Mouse (Mus musculus) adrenal gland (tissue): ENCODE results near the gene Uqcr11.

ENCODE experiments used
- intact Hi-C: fragments of 180-260 bp; cut with DNase I; formaldehyde crosslinking; loops from one replicate; pipeline ENCODE4 v1.15.1; 2025
- long read RNA-seq, 2 experiments: library from polyadenylated mRNA; unstranded; transcript quantifications; one replicate each; pipeline ENCODE4 v2.0.0; 2020; ENCODE audit warnings: borderline replicate concordance in 1 of 2; ENCODE audit not compliant: insufficient replicate concordance in 1 of 2

Gene Uqcr11
- long read RNA-seq, experiment 1, transcript Uqcr11-201 (3 exons, 445 nt): major isoform, 271 of 276 reads
- long read RNA-seq, experiment 1, partial matches to known transcripts: 2 of 276 reads
- long read RNA-seq, experiment 1, other reads (novel, unspliced or antisense): 1 of 276 reads
- long read RNA-seq, experiment 2, transcript Uqcr11-203 (3 exons, 605 nt): minor isoform, 5 of 246 reads
- long read RNA-seq, experiment 2, transcript Uqcr11-201 (3 exons, 445 nt): major isoform, 241 of 246 reads
- long read RNA-seq, experiment 2, partial matches to known transcripts: 0 of 246 reads
- long read RNA-seq, experiment 2, other reads (novel, unspliced or antisense): 0 of 246 reads

DNA sequence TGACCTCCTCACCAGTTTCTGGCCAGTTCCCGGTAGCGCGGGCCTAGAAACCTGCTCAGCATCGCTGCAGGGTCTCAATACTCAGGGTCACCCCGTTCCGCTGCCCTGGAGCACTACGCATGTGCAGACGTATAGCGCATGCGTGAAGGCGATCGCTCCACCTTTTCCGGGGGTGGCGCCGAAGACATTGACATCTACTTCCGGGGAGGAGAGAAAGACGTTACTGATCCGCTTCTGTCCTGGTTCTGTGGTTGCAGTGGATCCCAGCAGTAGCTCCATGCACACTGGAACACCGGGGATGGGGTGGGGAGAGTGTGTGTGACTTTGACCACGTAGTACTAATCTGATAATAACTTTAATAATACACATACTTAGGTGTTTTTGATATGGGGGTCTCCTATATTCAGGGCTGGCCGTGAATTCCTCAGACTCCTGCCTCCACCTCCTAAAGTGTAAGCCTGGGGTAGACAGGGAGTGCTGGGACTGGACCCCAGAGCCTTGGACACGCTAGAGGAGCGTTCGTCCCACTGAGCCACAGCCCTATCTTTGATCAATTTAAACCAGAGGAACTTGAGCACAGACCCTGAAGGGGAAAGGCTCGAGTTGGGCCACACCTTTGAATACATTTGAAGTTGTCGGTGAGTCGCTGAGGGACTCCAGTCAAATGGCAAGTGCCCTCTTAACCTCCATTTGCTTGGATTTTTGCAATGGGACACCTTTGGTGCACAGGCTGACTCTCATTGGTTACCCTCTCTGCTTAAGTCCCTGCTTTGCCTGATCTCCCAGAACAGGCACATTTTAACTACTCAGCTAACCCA lies at the start of gene Uqcr11:
Gene Uqcr11, minus strand, starts transcription at position 147 of the 818 bp plus-strand sequence.
- intact Hi-C loops: no loop called here

DNA sequence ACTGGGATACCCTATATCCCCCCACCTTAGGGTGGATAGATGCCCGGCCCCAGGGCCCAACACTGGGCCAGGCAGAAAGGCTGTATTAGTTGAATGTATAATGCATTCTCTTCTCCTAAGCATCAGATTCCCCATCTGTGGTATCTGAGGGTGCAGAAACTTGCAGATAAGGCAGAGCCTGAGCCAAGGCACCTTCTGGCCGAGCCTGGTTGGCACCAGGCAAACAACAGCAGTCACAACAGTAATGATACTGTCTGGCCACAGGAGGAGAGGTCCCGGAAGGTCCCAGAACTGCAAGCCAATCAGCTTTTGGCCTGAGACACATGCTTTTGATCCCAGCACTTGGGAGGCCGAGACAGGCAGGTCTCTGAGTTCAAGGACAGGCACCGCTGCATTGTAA lies 49.1 kb upstream of the Uqcr11 start:
- intact Hi-C loops: loop anchor here (10.0 kb wide), 1 partner anchor 239 kb away; no protein-coding TSS in a partner anchor

DNA sequence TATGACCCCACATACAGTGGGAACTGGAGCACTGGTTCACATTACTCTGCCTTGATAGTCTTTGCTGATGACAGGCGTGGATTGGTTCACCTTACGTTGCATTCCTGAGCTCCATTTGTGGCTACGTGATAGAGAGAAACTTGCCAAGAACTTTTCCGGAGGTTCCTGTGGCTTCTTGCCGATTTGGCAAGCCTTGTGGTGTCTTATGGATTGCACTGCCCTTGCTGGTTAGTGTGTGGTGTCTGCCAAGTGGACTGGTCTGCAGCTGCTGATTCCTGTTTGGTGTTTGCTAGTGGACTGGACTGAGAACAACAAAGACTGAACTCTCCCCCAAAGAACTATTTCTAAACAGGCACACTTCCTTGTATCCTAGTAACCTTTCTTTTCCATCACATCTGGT lies 48.2 kb upstream of the Uqcr11 start:
- intact Hi-C loops: loop anchor here (10.0 kb wide), 1 partner anchor 240 kb away; no protein-coding TSS in a partner anchor

DNA sequence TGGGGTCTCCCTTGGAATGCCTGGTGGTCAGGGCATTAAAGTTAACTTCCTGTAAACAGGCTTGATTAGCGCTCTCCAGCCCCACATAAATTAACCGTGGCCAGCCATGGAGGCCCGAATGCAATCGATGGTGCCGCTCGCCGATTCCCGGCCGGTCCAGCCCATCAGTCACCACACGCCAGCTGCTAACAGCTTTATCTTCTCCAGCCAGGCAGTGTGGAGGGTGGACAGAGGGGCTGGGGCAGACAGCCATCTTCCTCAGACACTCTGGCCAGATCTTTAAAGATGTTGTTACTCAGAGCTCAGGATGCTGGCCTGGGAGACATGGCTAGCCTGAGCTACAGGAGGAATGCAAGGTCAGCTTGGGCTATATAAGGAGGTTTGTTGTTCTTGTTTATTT lies 47.0 kb upstream of the Uqcr11 start:
- intact Hi-C loops: loop anchor here (10.0 kb wide), 1 partner anchor 241 kb away; no protein-coding TSS in a partner anchor

DNA sequence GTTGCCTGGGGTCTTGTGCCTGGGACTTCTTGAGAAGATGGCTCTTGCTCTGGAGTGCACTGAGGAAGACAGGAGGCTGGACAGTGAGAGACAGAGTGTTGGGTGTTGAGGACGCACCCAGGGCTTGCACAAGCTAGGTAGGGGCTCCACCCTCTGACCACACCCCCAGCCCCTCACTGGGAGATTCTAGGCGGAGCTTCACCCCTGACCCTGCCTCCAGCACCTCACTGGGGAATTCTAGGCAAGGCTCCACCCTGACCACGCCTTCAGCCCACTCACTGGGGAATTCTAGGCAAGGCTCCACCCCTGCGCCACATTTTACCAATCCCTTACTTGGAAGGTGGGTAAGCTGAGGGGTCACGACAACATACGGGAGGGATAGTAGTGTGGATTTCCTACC lies 44.0 kb upstream of the Uqcr11 start:
- intact Hi-C loops: loop anchor here (10.0 kb wide), 1 partner anchor 244 kb away; no protein-coding TSS in a partner anchor

DNA sequence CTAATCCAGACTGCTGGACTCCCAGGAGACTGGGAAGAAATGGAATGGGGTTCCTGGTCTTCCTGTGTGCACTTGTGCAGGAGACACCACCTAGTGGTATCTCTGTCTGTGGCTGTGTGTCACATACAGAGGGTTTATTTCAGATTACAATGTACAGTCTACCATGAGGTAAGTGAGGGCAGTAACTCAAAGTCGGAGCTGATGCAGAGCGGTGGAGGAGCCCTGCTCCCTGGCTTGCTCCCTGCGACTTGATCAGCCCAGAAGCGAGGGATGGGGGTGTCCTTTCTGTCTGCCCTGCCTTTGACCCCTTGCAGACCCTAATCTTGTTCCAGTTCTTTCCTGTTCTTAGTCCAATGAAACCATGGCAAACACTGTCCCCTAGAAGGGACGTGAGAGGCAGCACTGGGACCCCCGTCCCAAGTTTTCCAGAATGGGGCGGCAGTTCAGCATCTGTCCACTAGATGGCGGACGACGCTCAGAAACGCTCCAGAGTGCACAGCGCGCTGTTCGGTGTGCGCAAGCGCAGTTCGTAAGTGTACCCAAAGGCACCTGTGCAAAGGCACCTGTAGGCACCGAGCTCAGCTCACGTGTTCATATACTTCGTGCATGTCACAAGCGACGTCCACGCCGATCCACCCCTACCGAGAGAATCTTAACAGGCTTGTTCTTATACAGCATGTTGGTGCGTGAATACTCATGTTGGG lies 39.4 kb upstream of the Uqcr11 start:
- intact Hi-C loops: loop anchor here (2.0 kb wide), 2 partner anchors 63 to 111 kb away; no protein-coding TSS in a partner anchor

DNA sequence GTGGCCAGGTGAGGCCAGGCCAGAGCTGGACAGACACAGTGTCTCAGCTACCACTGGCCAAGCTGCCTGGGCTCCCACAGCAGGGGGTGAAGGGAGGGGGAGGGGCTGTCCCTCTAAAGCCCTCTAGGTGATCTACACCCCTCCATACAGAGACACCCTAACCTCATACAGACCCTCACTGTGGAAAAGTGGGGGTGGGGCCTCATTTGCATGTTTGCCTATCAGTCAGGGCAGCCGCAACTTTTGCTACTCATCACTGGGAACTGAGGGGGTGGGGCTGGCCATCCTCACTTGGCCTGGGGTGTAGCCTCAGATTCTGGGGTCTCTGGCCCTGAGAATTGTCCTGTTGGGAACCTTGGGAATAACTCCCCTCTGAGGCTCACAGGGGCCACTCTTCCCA lies 38.4 kb upstream of the Uqcr11 start:
- intact Hi-C loops: loop anchor here (2.0 kb wide), 1 partner anchor 64 kb away; no protein-coding TSS in a partner anchor

DNA sequence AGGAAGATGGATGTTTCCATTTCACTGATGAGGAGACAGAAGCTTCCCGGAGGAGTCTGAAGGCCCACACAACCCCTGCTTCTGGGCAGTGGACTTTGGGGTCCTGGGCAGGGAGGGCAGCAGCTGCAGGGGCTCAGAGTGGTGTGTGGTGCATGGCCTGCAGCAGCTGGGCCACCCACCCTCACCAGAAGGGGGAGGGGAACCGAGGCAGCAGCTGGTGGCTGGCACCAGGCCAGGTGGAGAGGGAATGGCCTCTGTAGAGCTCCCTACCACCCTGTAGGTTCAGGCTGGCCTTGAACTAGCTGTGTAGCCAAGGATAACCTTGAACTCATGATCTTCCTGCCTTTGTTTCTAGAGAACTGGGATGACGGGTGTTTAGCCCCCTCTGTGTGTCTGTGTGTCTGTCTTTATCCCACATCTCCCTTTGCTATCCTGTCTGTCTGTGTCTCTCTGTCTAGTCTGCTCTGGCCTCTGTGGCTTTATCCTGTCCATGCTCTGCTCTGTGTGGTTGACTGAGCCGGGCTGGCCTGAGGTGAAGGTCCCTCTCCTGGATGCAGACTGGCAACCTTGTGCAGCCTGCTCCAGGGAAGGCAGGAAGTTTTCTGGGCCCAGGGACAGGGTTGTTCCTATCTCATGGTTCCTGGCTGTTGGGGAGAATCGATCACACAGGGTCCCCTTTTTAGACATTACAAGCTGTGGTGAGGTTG lies 37.9 kb upstream of the Uqcr11 start:
- intact Hi-C loops: loop anchor here (2.0 kb wide), 1 partner anchor 64 kb away; no protein-coding TSS in a partner anchor

DNA sequence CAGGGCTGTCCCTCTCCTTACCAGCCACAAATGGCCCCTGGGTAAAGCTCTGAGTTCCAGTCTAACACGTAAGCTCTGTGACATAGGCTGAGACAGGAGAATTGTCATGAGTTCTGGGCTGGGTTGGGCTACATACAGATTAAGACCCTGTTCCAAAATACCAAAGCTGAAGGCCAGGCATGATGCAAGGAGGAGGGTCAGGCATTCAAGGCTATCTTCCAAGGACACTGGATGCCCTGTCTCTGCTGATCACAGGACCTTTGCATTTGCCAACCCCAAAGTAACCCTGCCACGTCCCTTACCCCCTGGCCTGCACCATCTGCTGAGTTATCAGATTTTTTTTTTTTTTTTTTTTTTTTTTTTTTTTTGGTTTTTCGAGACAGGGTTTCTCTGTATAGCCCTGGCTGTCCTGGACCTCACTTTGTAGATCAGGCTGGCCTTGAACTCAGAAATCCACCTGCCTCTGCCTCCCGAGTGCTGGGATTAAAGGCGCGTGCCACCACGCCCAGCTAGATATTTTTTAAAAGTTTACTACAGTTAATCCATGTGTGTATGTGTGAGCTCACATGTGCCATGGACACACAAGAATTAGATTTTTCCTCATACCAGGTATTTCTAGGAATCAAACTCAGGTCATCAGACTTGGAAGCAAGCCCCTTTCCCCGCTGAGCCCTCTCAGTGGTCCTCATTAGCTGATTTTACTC lies 37.1 kb upstream of the Uqcr11 start:
- intact Hi-C loops: loop anchor here (2.0 kb wide), 1 partner anchor 65 kb away; no protein-coding TSS in a partner anchor

DNA sequence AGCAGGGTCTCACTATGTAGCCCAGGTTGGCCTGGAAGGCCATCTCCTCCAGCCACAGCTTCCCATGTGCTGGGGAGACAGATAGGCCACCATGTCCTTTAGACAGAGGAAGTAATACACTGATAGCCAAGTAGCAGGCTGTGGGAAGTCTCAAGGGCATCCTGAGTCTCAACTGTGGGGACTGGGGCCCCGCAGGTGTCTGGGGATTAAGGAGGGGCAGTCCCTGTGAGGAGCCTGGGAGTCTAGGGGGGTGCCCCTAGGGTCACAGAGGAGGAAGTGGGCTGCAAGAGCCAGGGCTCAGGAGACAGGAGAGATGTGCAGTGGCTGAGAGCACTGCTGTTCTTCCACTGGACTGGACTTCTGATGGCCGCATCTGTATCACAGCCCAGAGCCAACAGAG lies 36.4 kb upstream of the Uqcr11 start:
- intact Hi-C loops: no loop called here

DNA sequence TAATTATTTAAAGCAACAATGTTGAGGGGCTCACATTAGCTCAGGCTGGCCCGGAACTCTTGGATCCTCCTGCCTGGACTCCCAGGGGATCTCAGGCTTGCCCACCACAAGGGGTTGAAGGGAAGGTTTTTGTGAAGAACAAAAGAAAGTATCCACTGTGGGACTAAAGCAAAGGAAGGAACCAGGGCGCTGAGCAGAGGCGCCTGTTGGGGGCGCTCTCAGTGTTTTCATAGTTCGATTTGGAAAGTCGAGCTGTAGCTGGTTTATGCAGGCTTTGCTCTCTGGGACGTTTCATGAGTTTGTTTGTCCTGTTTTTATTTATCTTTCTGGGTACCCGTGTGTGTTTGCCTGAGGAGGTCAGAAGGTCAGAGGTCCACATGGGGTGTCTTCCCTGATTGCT lies 35.0 kb upstream of the Uqcr11 start:
- intact Hi-C loops: no loop called here

DNA sequence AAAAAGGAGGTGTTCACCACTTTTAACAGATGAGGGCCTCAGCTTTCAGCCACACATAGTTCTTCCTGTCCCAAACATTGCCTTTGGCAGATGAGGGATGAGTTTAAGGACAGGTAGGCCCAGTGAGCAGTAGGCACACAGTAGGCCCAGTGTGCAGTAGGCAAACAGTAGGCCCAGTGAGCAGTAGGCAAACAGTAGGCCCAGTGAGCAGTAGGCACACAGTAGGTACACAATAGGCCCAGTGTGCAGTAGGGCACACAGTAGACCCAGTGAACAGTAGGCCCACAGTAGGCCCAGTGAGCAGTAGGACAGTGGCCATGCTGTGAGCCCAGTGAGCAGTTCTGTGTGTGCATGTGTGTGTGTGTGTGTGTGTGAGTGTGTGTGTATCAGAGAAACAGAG lies 33.4 kb upstream of the Uqcr11 start:
- intact Hi-C loops: no loop called here

DNA sequence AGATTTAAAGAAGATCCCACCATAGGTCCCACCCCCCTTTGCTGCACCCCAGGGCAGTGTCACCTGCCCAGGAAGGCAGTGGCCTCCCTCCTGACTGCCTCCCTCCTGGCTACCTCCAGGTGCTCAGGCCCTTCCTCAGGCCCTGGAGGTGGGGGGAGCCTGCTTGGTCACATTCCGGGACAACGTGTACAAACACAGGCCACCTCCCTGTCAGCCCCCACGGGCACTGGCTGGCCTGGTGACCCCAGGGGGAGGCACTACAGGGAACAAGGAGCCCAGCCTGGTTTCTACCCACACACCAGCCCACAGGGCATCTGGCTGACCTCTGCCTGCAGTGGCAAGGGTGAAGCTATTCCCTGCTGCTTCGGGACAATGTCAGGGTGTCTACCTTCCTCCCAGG lies 31.3 kb upstream of the Uqcr11 start:
- intact Hi-C loops: no loop called here

DNA sequence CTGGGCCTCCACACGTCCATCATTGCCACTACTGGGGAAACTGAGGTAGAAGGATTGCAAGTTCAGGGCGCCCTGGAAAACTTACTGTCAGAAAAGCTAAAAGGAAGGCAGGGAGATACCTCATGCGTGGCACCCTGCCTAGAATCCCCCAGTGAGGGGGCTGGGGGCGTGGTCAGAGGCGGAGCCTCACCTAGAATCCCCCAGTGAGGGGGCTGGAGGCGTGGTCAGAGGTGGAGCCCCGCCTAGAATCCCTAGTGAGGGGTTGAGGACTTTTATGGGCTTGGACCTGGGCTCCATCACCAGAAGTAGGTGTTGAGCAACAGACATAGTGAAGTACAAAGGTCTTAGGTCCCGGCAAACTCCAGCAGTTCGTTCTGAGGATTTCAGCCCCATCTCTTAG lies 29.6 kb upstream of the Uqcr11 start:
- intact Hi-C loops: no loop called here

DNA sequence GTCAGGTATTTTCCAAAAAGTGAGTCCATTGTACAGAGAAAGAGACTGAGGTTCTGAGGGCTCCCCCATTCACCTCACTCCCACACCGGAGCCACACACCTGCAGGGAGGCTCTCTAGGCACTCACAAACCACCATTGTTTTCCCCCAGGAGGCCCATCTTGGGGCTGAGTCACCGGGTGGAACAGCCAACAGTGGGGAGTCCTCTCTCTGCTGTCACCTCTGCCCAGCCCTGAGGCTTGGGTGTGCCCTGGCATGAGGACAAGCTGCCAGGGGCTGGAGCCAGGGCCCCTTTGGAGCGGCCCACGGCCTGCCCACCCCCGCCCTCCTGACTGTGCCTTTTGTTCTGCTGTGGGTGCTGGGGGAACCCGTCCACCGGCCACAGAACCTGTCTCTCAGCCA lies 29.1 kb upstream of the Uqcr11 start:
- intact Hi-C loops: no loop called here

DNA sequence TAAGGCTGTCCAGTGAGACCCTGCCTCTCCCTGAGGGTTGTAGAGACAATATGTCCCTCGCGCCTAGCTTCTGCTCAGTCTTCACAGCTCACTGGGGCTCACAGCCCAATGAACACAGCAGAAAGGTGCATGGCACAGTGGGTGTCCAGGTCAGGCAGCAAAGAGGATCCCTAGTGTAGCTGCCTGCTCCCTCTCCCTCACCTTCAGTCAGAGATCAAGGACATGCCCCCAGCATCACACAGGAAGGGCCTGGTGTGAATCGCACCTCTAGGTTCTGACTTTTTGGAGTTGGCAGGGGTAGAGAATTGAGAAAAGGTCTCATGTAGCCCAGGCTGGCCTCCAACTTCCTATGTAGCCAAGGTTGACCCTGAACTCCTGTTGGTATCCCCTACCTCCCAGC lies 28.2 kb upstream of the Uqcr11 start:
- intact Hi-C loops: loop anchor here (5.0 kb wide), 2 partner anchors 38 to 58 kb away; partner anchors contain the start of gene Mbd3

DNA sequence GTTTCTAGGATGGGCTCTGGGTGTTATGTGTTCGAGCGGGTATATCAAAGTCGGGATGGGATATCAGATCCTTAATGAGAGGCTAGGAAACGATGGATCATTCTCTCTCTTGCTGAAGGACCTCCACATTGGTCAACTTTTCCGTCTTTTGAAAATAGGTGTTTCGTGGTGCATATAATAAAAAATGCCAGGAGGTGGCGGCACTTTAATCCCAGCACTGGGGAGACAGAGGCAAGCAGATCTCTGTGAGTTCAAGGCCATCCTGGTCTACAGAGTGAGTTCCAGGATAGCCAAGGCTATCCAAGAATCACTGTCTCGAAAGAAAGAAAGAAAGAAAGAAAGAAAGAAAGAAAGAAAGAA lies 27.6 kb upstream of the Uqcr11 start:
- intact Hi-C loops: loop anchor here (5.0 kb wide), 2 partner anchors 37 to 57 kb away; partner anchors contain the start of gene Mbd3

DNA sequence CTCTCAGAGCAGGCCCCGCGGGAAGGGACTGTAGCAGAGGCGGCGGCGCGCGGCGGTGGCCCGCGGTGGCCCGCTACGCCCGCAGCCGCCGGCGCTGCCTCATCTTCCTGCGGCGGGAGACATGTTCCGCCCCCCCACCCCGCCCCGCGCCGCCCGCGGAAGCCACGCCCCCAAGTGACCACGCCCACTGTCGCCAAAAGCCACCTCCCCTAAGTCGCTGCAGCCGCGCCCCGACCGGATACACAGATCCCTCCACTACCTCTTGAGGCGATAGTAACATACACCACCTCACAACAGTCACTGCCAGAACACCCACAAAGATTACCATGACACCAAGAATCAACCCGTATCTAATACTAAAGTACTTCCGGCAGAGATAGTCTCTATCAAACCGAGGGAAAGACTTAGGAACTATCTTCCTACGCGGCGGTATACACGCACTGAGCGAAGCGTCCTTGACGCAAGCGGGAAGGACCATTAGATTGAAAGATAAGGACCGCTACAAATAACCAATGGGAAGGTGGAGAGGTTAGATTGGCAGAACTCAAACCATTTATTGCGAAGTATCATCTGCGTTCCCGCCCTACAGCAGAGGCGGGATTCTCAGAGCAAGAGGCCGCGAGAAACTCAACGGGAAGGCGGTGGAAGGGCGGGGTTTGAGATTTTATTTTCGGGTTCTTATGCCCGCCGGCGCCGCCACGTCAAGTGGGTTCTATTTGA lies 27.0 kb upstream of the Uqcr11 start, which contains the start of gene Tcf3:
Gene Tcf3, minus strand, starts transcription at position 135 of the 720 bp plus-strand sequence.
- intact Hi-C loops: loop anchor here (5.0 kb wide), 2 partner anchors 36 to 56 kb away; partner anchors contain the start of gene Mbd3

DNA sequence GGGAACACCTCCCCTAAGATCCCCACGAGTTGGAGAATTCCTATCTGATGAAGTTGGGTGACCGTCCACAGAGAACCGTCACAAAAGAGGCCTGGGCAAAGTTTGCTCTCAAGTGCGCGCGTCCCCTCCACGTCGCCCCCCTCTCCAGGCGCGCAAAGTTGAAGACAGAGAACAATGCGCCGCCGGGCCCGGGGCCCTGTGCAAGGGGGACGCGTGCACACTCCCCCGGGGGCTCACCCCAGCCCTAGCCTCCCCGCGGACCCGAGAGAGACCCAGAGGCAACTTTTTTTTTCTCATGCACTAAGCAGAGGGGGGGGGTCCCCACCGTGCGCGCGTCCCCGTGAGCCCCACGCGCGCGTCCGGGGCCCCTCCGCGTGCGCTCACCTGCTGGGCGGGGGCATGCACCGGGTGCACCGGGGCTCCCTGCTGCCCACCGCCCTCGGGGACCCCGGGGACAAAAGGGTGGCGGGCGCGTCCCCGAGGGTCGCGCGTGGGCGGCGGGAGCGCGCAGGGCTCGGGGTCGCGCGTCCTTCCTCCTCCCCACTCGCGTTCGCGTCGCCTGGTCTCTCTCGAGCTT lies 26.4 kb upstream of the Uqcr11 start:
- intact Hi-C loops: loop anchor here (5.0 kb wide), 2 partner anchors 36 to 56 kb away; partner anchors contain the start of gene Mbd3
